Mouse (Mus musculus) lung, adult 2 months (tissue): Measurements from ENCODE around the gene Cipc.

ENCODE experiments used
- CTCF ChIP-seq: fragments of 200-500 bp; IDR thresholded peaks from 2 replicates; pipeline ENCODE4 v1.5.1; 2011; ENCODE audit warnings: mild to moderate bottlenecking, low read length, control low read depth; ENCODE audit not compliant: insufficient read depth
- POLR2A ChIP-seq: fragments of 200-500 bp; IDR thresholded peaks from 2 replicates; pipeline ENCODE4 v1.6.1; 2011; ENCODE audit warnings: low read depth, mild to moderate bottlenecking, control low read depth, low read length, borderline replicate concordance; ENCODE audit errors: extremely low read depth

DNA sequence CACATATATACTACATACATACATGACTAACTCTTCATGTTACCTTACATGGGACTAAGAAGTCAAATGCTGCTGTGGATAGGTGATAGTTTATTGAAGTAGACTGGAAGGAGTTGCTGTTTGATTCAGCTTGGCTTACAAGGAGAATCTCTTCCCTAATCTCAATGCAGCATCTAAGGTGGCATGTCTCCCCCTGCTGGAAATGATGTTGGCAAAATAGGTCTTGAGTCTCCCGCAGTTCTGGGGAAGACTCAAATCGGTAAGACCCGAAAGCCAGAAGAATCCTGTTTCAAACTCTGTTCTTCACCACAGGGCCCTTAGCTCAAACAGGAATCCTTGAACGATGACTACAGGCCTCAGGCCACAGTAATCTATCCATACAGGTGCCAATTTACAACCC, 1.7 kb upstream of the Cipc start:
- TF ChIP-seq CTCF = peak; percentile 43
- no peak for TF ChIP-seq POLR2A
